Mouse (Mus musculus) limb, embryonic 10.5 days (tissue): ENCODE data around the gene Zfp287. TPM values are rescaled to one million over a fixed set of nuclear protein-coding genes. Genes with fewer than 3 reads are reported as not detected.

ENCODE experiments used
- DNase-seq: peaks from one replicate; pipeline ENCODE4 v3.0.0-alpha.2; 2017; ENCODE audit warnings: low spot score
- H3K27ac ChIP-seq: fragments of 300-500 bp; sonication (generic); 2 replicates; pipeline ENCODE4 v1.5.1; 2016; ENCODE audit warnings: mild to moderate bottlenecking
- H3K27me3 ChIP-seq: fragments of 300-500 bp; sonication (generic); 2 replicates; pipeline ENCODE4 v1.6.1; 2016; ENCODE audit warnings: low read depth, mild to moderate bottlenecking; ENCODE audit not compliant: poor library complexity, severe bottlenecking
- H3K36me3 ChIP-seq: fragments of 300-500 bp; sonication (generic); 2 replicates; pipeline ENCODE4 v1.6.1; 2016; ENCODE audit warnings: mild to moderate bottlenecking, moderate library complexity
- H3K4me1 ChIP-seq: fragments of 300-500 bp; sonication (generic); 2 replicates; pipeline ENCODE4 v1.6.1; 2016
- H3K4me3 ChIP-seq: fragments of 300-500 bp; sonication (generic); 2 replicates; pipeline ENCODE4 v1.5.1; 2016; ENCODE audit warnings: mild to moderate bottlenecking, moderate library complexity
- H3K9me3 ChIP-seq: fragments of 300-500 bp; sonication (generic); replicated peaks from 2 replicates; pipeline ENCODE4 v1.6.1; 2016; ENCODE audit warnings: mild to moderate bottlenecking
- WGBS: fragments of 180-500 bp; shearing (Covaris S2); methylation state at CpG from one replicate; pipeline ENCODE4 v1.1.7; 2016; 5-methylcytosine and 5-hydroxymethylcytosine counted together
- polyA plus RNA-seq: library from polyadenylated mRNA; unstranded; fragments of >200 nt; fragmentation: Nextera tagmentation; extraction: Ambion mirVana; gene quantifications from 2 replicates; pipeline ENCODE4 v1.2.1, GENCODE M21; 2016

Zfp287 gene
- polyA plus RNA-seq, 1 experiment from 2014 or later: 15.7 TPM

DNA sequence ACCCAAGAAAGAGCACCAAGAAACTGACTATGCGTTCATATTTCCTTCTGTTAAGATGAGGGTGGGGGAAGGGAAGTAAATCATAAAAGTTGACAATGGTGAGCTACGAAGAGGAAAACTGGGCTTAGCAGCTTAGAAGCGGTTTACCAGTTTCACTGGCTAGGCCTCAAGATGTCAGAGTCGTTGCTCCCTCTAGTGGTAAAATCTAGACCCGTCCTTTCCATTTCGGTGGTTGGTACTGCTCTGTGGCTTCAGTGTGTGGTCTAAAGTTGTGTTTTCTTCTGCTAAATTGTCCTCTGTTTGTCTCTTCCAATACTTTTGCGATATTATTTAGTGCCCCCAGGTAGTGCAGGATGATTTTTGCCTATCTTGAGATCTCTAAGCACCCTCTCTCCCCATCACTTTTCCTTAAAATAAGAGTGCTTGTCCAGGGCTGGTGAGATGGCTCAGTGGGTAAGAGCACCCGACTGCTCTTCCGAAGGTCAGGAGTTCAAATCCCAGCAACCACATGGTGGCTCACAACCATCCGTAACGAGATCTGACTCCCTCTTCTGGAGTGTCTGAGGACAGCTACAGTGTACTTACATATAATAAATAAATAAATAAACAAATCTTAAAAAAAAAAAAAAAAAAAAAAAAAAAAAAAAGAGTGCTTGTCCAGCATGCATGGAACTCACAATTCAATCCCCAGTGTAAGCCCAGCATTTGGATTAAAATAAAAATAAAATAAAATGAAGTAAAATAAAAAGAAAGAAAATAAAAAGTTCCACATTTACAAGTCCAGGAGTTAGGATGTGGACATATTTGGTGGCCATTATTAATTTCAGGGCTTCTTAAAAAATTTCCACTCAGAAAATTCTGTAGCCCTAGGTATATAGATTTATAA lies 38.2 kb downstream of the Zfp287 start:
- Histone ChIP-seq H3K4me3 (no peak overlapping the region), H3K9me3 (no peaks in the 10 kb centered on the region), H3K27ac (0 out of 2 replicates have a peak overlapping the region, but pooled peaks have one; percentile 5), H3K36me3 (no peaks in the 10 kb centered on the region), H3K27me3 (no peaks in the 10 kb centered on the region), H3K4me1 (no peaks in the 10 kb centered on the region)
- WGBS: 27% methylated on average over 11 of the region's 11 CpGs
- DNase-seq: peak; percentile 54

- H3K36me3 ChIP-seq: no peaks in the 10 kb centered on the region
- DNase-seq: no peak
- H3K4me3 ChIP-seq: no peak overlapping the region
- H3K4me1 ChIP-seq: no peaks in the 10 kb centered on the region
- H3K27me3 ChIP-seq: no peaks in the 10 kb centered on the region
- no peaks in the 10 kb centered on the region for H3K9me3 ChIP-seq
- WGBS: 93% methylated on average over 3 of the region's 3 CpGs
- H3K27ac ChIP-seq: no peak overlapping the region
Measured at GRCm38 (mm10) chr11:62691592-62691991, 40.1 kb downstream of the Zfp287 start.

DNA sequence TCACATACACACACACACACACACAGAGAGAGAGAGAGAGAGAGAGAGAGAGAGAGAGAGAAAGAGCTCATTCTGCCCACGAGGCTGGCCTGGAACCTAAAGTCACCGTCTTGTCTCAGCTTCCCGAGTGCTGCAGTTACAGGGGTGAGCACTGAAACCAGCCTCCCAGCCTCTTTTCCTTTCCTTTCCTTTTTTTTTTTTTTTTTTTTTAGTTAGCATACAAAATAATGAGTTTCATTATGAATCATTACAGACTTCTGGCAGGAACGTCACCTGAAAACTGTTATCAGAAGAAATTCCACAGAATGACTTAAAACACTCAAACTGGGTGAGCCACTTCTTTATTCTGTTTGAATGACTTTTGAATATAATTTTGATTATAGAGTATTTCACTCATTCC lies 51.8 kb downstream of the Zfp287 start:
- DNase-seq: no peak
- Histone ChIP-seq H3K4me3 (no peak overlapping the region), H3K27ac (no peak overlapping the region), H3K27me3 (no peaks in the 10 kb centered on the region), H3K36me3 (no peaks in the 10 kb centered on the region), H3K4me1 (peaks cover 12% of the 10 kb centered on the region), H3K9me3 (no peaks in the 10 kb centered on the region)
- WGBS: 85% methylated on average over 4 of the region's 4 CpGs

- Histone ChIP-seq H3K4me1 (peaks cover 12% of the 10 kb centered on the region), H3K9me3 (no peaks in the 10 kb centered on the region), H3K4me3 (no peak overlapping the region), H3K36me3 (no peaks in the 10 kb centered on the region), H3K27ac (no peak overlapping the region), H3K27me3 (no peaks in the 10 kb centered on the region)
- no peak for DNase-seq
- 86% methylated on average over 7 of the region's 7 CpGs for WGBS
Measured at GRCm38 (mm10) chr11:62678778-62679354, 52.8 kb downstream of the Zfp287 start.

DNA sequence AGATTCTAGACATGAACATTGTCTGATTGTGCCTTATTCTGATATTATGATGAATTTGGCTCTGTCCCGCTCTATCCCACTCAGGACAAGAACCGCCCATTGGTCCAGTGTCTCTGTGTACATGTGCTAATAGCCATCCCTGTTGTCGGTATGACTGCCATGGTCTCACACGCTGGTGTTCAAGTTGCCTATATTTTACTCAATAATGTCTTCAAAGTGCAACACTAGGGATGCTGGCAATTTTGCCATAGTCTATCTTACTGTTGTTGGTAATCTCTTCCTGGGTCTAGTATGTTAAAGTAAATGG lies 55.5 kb downstream of the Zfp287 start:
- peaks cover 12% of the 10 kb centered on the region for H3K4me1 ChIP-seq
- peak overlapping the region; percentile 84 for H3K27ac ChIP-seq
- 89% methylated on average over 4 of the region's 4 CpGs for WGBS
- no peaks in the 10 kb centered on the region for H3K36me3 ChIP-seq
- no peaks in the 10 kb centered on the region for H3K27me3 ChIP-seq
- no peak overlapping the region for H3K4me3 ChIP-seq
- no peaks in the 10 kb centered on the region for H3K9me3 ChIP-seq
- DNase-seq: no peak

- WGBS: 24% methylated on average over 17 of the region's 17 CpGs
- Histone ChIP-seq H3K4me1 (peaks cover 12% of the 10 kb centered on the region), H3K27me3 (no peaks in the 10 kb centered on the region), H3K27ac (peak overlapping the region; percentile 84), H3K36me3 (no peaks in the 10 kb centered on the region), H3K9me3 (no peaks in the 10 kb centered on the region), H3K4me3 (peak overlapping the region; percentile 42)
- peak; percentile 77 for DNase-seq
Measured at GRCm38 (mm10) chr11:62675480-62676289, 56.0 kb downstream of the Zfp287 start.

DNA sequence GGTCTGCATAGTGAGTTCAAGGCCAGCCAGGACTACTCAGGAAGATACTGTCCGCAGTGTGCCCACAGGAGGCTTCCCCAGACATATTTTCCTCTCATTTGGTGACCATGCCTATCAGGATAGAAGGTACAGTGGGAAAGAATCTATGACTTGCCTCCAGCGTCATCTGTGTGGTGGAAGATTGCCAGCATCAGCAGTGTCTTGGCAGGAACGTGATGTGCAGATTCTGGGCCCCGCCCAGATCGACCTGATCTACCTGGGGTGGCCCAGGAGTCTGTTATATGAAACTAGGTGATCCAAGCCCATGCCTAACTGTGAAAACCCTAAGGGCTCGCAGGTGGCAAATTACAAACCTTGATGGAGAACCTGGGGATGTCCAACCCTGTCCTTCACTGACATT lies 61.7 kb downstream of the Zfp287 start:
- no peak for DNase-seq
- no peaks in the 10 kb centered on the region for H3K27me3 ChIP-seq
- WGBS: 90% methylated on average over 6 of the region's 6 CpGs
- H3K4me3 ChIP-seq: no peak overlapping the region
- H3K27ac ChIP-seq: no peak overlapping the region
- no peaks in the 10 kb centered on the region for H3K9me3 ChIP-seq
- 0 out of 2 replicates have a peak, but pooled peaks cover under 1% of the 10 kb centered on the region for H3K4me1 ChIP-seq
- peaks cover 26% of the 10 kb centered on the region for H3K36me3 ChIP-seq

GRCm38 (mm10) chr11:62669471-62669870 lies 62.2 kb downstream of the Zfp287 start:
- WGBS: 81% methylated on average over 12 of the region's 12 CpGs
- H3K36me3 ChIP-seq: peaks cover 32% of the 10 kb centered on the region

DNA sequence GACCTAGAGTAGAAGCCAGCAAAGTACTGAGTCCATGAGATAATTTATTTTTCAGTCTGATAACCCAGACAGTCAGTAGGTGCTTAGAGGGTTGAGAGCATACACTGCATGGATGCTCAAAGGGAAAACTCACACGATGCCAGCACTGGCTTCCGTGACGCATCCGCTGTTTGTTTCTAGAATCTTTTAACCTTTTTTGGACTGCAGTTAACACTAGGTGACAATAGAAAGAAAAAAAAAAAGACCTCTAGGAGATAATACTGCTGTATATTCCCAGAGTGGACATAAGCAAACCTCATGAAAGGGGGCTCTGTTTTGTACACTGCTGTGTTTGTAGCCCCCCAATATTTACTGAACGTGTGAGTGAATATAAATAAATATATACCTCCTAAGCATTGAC lies 62.7 kb downstream of the Zfp287 start:
- no peak for DNase-seq
- no peaks in the 10 kb centered on the region for H3K4me1 ChIP-seq
- H3K36me3 ChIP-seq: peaks cover 36% of the 10 kb centered on the region
- H3K9me3 ChIP-seq: no peaks in the 10 kb centered on the region
- no peaks in the 10 kb centered on the region for H3K27me3 ChIP-seq
- H3K4me3 ChIP-seq: no peak overlapping the region
- 94% methylated on average over 5 of the region's 5 CpGs for whole genome bisulfite sequencing
- H3K27ac ChIP-seq: no peak overlapping the region

More at GRCm38 (mm10) chr11:62669471-62669870, 62.2 kb downstream of the Zfp287 start:
- Histone ChIP-seq H3K27me3 (no peaks in the 10 kb centered on the region), H3K4me1 (no peaks in the 10 kb centered on the region), H3K27ac (no peak overlapping the region), H3K4me3 (no peak overlapping the region), H3K9me3 (no peaks in the 10 kb centered on the region)
- DNase-seq: no peak

GRCm38 (mm10) chr11:62664250-62664649 lies 67.5 kb downstream of the Zfp287 start:
- Histone ChIP-seq H3K27ac (no peak overlapping the region), H3K4me1 (no peaks in the 10 kb centered on the region), H3K4me3 (no peak overlapping the region), H3K36me3 (peaks cover 56% of the 10 kb centered on the region), H3K27me3 (no peaks in the 10 kb centered on the region), H3K9me3 (no peaks in the 10 kb centered on the region)
- DNase-seq: no peak
- 87% methylated on average over 6 of the region's 6 CpGs for WGBS

GRCm38 (mm10) chr11:62660885-62661284 lies 70.8 kb downstream of the Zfp287 start:
- no peak for DNase-seq
- Histone ChIP-seq H3K9me3 (no peaks in the 10 kb centered on the region), H3K27me3 (no peaks in the 10 kb centered on the region), H3K27ac (no peak overlapping the region), H3K36me3 (peaks cover 67% of the 10 kb centered on the region), H3K4me1 (no peaks in the 10 kb centered on the region), H3K4me3 (no peak overlapping the region)
- 66% methylated on average over 4 of the region's 4 CpGs for WGBS

DNA sequence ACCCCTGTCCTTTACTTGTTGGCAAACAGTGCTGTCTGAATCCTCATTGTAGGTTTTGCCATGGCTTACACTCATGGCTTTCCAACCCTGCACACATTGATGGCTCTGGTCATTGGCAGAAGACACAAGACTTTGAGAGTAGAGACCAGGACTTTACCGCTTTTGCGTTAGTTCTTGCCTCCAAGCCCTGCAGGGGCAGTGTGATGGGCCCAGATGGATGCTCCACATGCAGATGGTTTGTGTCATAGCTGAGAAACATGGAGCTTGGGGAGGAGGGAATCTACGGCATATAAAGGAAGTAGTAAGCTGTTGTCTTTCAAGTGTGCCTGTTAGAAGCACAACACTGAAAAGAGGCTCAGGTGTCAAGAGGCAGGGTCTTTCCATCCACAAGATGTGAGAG lies 79.6 kb downstream of the Zfp287 start:
- peaks cover 28% of the 10 kb centered on the region for H3K4me1 ChIP-seq
- no peak overlapping the region for H3K4me3 ChIP-seq
- H3K9me3 ChIP-seq: no peaks in the 10 kb centered on the region
- H3K36me3 ChIP-seq: peaks cover 64% of the 10 kb centered on the region
- H3K27me3 ChIP-seq: no peaks in the 10 kb centered on the region
- WGBS: 98% methylated on average over 3 of the region's 3 CpGs
- no peak for DNase-seq
- H3K27ac ChIP-seq: no peak overlapping the region

GRCm38 (mm10) chr11:62651563-62651962 lies 80.1 kb downstream of the Zfp287 start:
- H3K9me3 ChIP-seq: no peaks in the 10 kb centered on the region
- no peaks in the 10 kb centered on the region for H3K27me3 ChIP-seq
- 91% methylated on average over 3 of the region's 3 CpGs for WGBS
- H3K4me1 ChIP-seq: peaks cover 33% of the 10 kb centered on the region
- no peak overlapping the region for H3K4me3 ChIP-seq
- H3K36me3 ChIP-seq: peaks cover 59% of the 10 kb centered on the region
- no peak overlapping the region for H3K27ac ChIP-seq
- no peak for DNase-seq
